Mouse (Mus musculus) right cerebral cortex, postnatal 36 days (tissue): ENCODE measurements around the gene Abcc5.
A peak's percentile ranks its signal among the peaks of the same experiment; 100 is the strongest.
"Not testable (repeated sequence)": the region's sequence is repeated elsewhere in the genome, so short reads cannot be mapped to it uniquely, and the experiment has no call there.

Experiments used
- DNase-seq, 2 experiments: peaks; one replicate each; pipeline ENCODE4 v3.0.0; 2022; ENCODE audit warnings: low spot score in 2 of 2, mixed read lengths in 1 of 2

Gene Abcc5

GRCm38 (mm10) chr16:20361496-20361895 is 64.7 kb downstream of the Abcc5 start:
- not testable (repeated sequence) for DNase-seq

- no peak for DNase-seq
Measured at GRCm38 (mm10) chr16:20359643-20360295, 66.4 kb downstream of the Abcc5 start.

DNA sequence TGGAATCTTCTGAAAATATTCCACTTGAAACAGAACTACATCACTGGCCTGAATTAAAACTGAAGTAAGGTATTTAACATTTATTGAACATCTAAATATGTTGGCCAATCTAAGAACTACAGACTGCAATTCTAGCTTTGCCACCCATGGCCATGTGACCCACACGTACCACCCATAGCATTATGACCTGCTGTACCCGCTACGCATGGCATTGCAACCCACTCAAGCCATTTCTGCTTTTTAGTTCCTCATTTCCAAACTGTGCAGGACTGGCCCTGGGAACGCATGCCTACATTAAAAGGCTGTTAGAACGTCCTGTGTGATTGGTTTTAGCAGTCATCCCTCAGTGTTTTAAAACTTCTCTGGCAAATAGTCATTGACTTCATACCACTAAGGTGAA is 68.4 kb downstream of the Abcc5 start:
- no peak for DNase-seq

- no peak for DNase-seq
Measured at GRCm38 (mm10) chr16:20354762-20355161, 71.4 kb downstream of the Abcc5 start.

GRCm38 (mm10) chr16:20354011-20354410 is 72.2 kb downstream of the Abcc5 start:
- DNase-seq = no peak

GRCm38 (mm10) chr16:20345464-20345863 is 80.7 kb downstream of the Abcc5 start:
- DNase-seq = no peak

GRCm38 (mm10) chr16:20338616-20339015 is 87.6 kb downstream of the Abcc5 start:
- DNase-seq = peak; percentile 74 to 88

GRCm38 (mm10) chr16:20334918-20335317 is 91.3 kb downstream of the Abcc5 start:
- no peak for DNase-seq

GRCm38 (mm10) chr16:20328306-20328705 is 97.9 kb downstream of the Abcc5 start:
- no peak for DNase-seq

GRCm38 (mm10) chr16:20325286-20325685 is 100.9 kb downstream of the Abcc5 start, which contains the start of gene Cyp2ab1:
Gene Cyp2ab1, minus strand, starts transcription at chr16:20325404.
- DNase-seq = no peak

- DNase-seq = no peak
Measured at GRCm38 (mm10) chr16:20323907-20324306, 102.3 kb downstream of the Abcc5 start.

GRCm38 (mm10) chr16:20322274-20322673 is 103.9 kb downstream of the Abcc5 start:
- no peak for DNase-seq

GRCm38 (mm10) chr16:20316770-20317169 is 109.4 kb downstream of the Abcc5 start:
- DNase-seq = no peak

- DNase-seq = no peak
Measured at GRCm38 (mm10) chr16:20315266-20315665, 110.9 kb downstream of the Abcc5 start.

DNA sequence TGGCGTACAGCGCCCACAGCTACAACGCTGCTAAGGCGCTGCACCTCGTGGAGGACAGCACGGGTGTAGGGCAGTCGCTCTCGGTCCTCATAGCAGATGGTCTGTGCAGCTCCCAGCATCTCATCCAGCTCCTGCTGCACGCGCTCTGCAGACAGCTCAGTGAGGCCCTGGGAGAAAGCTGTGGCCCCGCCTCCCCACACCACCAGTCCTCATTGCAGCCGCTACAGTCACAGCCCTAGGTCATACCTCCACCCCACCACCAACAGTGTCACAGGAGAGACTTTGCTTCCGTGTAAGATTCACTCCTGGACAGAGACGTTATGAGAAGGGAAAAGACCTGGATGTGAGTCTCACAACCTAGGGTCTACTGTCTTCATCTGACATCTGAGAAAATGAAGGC is 113.9 kb downstream of the Abcc5 start:
- DNase-seq = no peak

GRCm38 (mm10) chr16:20301770-20302649 is 124.2 kb downstream of the Abcc5 start, which contains the start of gene Parl:
Gene Parl, minus strand, starts transcription at chr16:20302387.
- peak; percentile 56 to 74 for DNase-seq

- no peak for DNase-seq
Measured at GRCm38 (mm10) chr16:20300076-20300475, 126.1 kb downstream of the Abcc5 start.
